Mouse (Mus musculus): ENCODE measurements at regions not wholly inside any gene's neighbourhood (a gene's known extent, or its start where the extent isn't known, plus 50 kb on each side); places are given as distances from the start of the nearest gene placed in this dataset.

DNA sequence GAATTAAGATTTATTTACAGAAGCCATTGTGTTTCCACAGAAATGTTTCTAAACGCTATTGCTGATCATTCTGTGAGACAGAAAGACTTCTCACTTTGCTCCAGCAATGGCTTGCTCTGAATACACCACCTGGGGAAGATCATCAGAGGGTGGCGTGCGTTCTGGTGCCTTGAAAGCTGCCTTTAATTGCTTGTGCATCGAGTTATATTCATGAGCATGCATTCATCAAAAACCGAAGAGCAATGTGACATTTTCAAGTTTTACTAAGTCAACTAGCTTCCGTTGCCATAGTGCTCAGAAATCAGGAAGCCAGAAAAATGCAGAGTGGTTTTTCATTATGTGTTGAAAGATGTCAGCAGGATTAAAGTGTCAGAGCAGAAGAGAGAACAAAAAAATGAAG, 85.0 kb upstream of the Pcdh18 start:
- DNase-seq, result no peak

GRCm38 (mm10) chr3:49840448-49841156, 83.5 kb upstream of the Pcdh18 start:
- no peak for DNase-seq

DNA sequence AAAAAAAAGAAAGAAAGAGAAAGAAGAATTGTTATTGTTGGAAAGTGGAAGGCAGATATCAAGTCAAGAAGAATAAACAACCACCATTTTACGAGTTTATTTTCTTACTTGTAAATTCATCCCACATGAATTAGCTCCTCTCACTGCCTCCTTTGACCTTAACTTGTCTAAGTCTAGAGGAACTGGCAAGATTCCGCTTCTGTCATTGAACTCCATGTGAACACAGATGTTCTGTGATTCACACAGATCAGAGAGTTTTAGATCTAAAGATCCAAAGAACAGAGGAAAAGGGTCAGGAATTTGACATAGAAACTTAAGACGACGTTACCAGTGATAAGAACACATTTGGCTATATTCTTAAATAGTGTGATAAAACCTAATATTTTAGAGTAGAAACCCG, 57.3 kb upstream of the Pcdh18 start:
- DNase-seq, result peak; percentile 48

DNA sequence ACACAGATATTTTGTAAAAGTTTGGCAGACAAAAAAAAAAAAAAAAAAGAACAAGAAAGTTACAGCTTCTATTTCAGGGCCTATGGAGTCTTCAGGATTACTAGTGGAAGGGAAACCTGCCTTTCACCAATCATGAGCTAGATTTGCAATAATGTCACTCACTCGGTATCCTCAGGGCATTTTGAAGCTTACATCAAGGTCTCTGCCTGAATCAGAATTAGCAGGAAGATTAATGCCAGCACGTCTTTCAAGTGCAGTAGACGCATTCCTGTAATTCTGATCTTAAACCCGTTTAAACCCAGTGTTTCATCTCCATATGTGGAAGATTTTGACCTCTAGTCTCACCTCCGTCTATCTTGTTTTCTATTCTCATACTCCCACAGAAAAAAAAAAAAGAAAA, 50.6 kb upstream of the Pcdh18 start:
- no peak for DNase-seq

DNA sequence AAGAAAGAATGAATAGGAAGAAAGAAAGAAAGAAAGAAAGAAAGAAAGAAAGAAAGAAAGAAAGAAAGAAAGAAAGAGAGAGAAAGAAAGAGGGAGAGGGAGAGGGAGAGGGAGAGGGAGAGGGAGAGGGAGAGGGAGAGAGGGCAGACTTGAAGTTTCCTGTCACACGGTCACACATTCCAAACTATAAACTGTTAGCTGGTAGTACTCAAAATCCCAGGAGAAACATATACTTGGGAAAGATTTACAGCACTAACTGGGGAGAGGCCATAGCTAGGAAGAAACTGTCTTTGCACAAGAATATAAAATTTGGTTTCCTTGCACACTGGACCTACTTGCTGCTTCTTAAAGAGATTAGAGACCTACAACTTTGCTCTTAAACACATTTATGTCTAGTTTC, 50.2 kb upstream of the Pcdh18 start:
- peak; percentile 14 for DNase-seq
